8 mouse cellular contexts compared by ENCODE assay signal in the genomic region with DNA sequence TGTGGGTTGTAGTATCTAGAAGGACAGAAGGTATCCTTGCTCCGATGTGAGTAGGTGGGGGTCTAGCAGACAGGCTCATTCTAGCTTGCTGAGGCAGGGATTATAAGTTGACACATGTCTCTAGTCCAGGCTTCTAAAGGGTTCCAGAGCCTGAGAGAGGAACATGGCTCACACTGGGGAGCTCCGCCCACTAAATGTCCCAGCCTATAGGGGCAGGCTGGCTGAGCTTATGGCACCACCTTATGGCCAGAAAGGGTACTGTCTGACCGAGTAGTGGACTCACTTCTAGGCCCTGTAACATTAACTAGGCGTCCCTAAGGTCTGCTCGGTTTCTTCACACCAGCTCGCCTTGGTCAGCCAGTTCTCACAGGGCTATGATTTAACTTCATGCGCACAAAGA. TPM values are rescaled to one million over a fixed set of nuclear protein-coding genes. Genes with fewer than 3 reads are reported as not detected.
DNase-seq lines count a peak whose midpoint lies in the region; ATAC-seq and TF ChIP-seq lines count a peak whose summit lies in the region.

No protein-coding gene starts in this region.

- no peaks in the 10 kb centered on the region for H3K36me3 ChIP-seq in midbrain, embryonic 14.5 days (ENCODE audit: control insufficient read depth, insufficient read depth, low read length)
- no peaks in the 10 kb centered on the region for H3K36me3 ChIP-seq in midbrain, embryonic 15.5 days (replicated peaks)
- no peaks in the 10 kb centered on the region for H3K36me3 ChIP-seq in liver, adult 2 months (ENCODE audit: control insufficient read depth, insufficient read depth, low read length)
- no peaks in the 10 kb centered on the region for H3K36me3 ChIP-seq in spleen, adult 2 months (ENCODE audit: control insufficient read depth, insufficient read depth, low read length)

- no peak overlapping the region for H3K4me2 ChIP-seq in midbrain, embryonic 14.5 days (ENCODE audit: low read length)
- H3K4me2 ChIP-seq in midbrain, embryonic 15.5 days, result no peak overlapping the region

- no peak for TF ChIP-seq CTCF in cerebellum, adult 2 months (IDR thresholded peaks at IDR 0.05; ENCODE audit: borderline replicate concordance, insufficient read depth, low read depth, low read length)
- peak; percentile 67 for TF ChIP-seq CTCF in liver, adult 2 months (IDR thresholded peaks at IDR 0.05; ENCODE audit: low read depth, low read length)
- peak; percentile 26; the same call in 1 of the 2 replicates for TF ChIP-seq CTCF in spleen, adult 2 months (IDR thresholded peaks at IDR 0.05; ENCODE audit: extremely low read depth, insufficient read depth, insufficient read length, insufficient replicate concordance)

- H3K4me3 ChIP-seq in cerebellum, adult 2 months (replicated peaks; ENCODE audit: insufficient read depth, low read depth, low read length), result no peak overlapping the region
- H3K4me3 ChIP-seq in midbrain, embryonic 14.5 days (replicated peaks; ENCODE audit: low read depth, low read length), result no peak overlapping the region
- H3K4me3 ChIP-seq in midbrain, embryonic 15.5 days, result no peak overlapping the region
- H3K4me3 ChIP-seq in liver, adult 2 months (ENCODE audit: insufficient read depth, low read depth, low read length), result no peak overlapping the region
- H3K4me3 ChIP-seq in spleen, adult 2 months (ENCODE audit: extremely low read depth, insufficient read depth, insufficient read length), result no peak overlapping the region

- H3K27me3 ChIP-seq in cerebellum, adult 2 months (ENCODE audit: control insufficient read depth, insufficient read depth, low read length), result no peaks in the 10 kb centered on the region
- H3K27me3 ChIP-seq in midbrain, embryonic 14.5 days (ENCODE audit: control insufficient read depth, insufficient read depth, low read length), result peaks cover 27% of the 10 kb centered on the region
- H3K27me3 ChIP-seq in midbrain, embryonic 15.5 days (replicated peaks), result peaks cover 25% of the 10 kb centered on the region
- H3K27me3 ChIP-seq in liver, adult 2 months (ENCODE audit: control insufficient read depth, insufficient read depth, low read length), result peaks cover 20% of the 10 kb centered on the region; the same call in 1 of the 2 replicates
- peaks cover 3% of the 10 kb centered on the region; the same call in 1 of the 2 replicates for H3K27me3 ChIP-seq in spleen, adult 2 months (ENCODE audit: control insufficient read depth, insufficient read depth, low read length)

- no peak for ATAC-seq in midbrain, embryonic 14.5 days (ENCODE audit: low FRiP score, low TSS enrichment)
- ATAC-seq in midbrain, embryonic 15.5 days (replicated peaks), result no peak

- no peak overlapping the region for H3K27ac ChIP-seq in cerebellum, adult 2 months (ENCODE audit: insufficient read depth, low read length)
- H3K27ac ChIP-seq in midbrain, embryonic 14.5 days (replicated peaks; ENCODE audit: low read depth, low read length), result no peak overlapping the region
- no peak overlapping the region for H3K27ac ChIP-seq in midbrain, embryonic 15.5 days
- no peak overlapping the region for H3K27ac ChIP-seq in liver, adult 2 months (replicated peaks; ENCODE audit: insufficient read depth, low read depth, low read length)
- H3K27ac ChIP-seq in spleen, adult 2 months (ENCODE audit: insufficient read depth, low read length), result no peak overlapping the region

- no peaks in the 10 kb centered on the region for H3K9me3 ChIP-seq in midbrain, embryonic 14.5 days (ENCODE audit: control insufficient read depth, low read length)
- no peaks in the 10 kb centered on the region for H3K9me3 ChIP-seq in midbrain, embryonic 15.5 days

- H3K4me1 ChIP-seq in cerebellum, adult 2 months (ENCODE audit: control insufficient read depth, insufficient read depth, low read length), result no peaks in the 10 kb centered on the region; the same call in 1 of the 2 replicates
- peaks cover 13% of the 10 kb centered on the region for H3K4me1 ChIP-seq in midbrain, embryonic 14.5 days (ENCODE audit: control insufficient read depth, insufficient read depth, low read length)
- peaks cover 21% of the 10 kb centered on the region for H3K4me1 ChIP-seq in midbrain, embryonic 15.5 days
- H3K4me1 ChIP-seq in liver, adult 2 months (ENCODE audit: control insufficient read depth, insufficient read depth, low read length), result no peaks in the 10 kb centered on the region; the same call in 1 of the 2 replicates
- H3K4me1 ChIP-seq in spleen, adult 2 months (ENCODE audit: control insufficient read depth, insufficient read depth, insufficient read length), result no peaks in the 10 kb centered on the region; the same call in 1 of the 2 replicates

- TF ChIP-seq POLR2A in cerebellum, adult 2 months (IDR thresholded peaks at IDR 0.05; ENCODE audit: borderline replicate concordance, insufficient read depth, low read length), result no peak
- no peak for TF ChIP-seq POLR2A in liver, adult 2 months (IDR thresholded peaks at IDR 0.05; ENCODE audit: extremely low read depth, insufficient read depth, low read length)
- no peak for TF ChIP-seq POLR2A in spleen, adult 2 months (IDR thresholded peaks at IDR 0.05; ENCODE audit: low read depth, low read length)

- 88% methylated on average over 7 of the region's 7 CpGs for WGBS in cerebellum, adult 2 months
- 59% methylated on average over 7 of the region's 7 CpGs for WGBS in midbrain, embryonic 14.5 days
- WGBS in midbrain, embryonic 15.5 days, result 68% methylated on average over 7 of the region's 7 CpGs
- WGBS in liver, adult 2 months, result 68% methylated on average over 7 of the region's 7 CpGs
- 66% methylated on average over 7 of the region's 7 CpGs for WGBS in spleen, adult 2 months

- DNase-seq in cerebellum, postnatal 10 days, result peak; percentile 45 to 51
- DNase-seq in cerebellum, adult 2 months, result no peak
- peak; percentile 25 for DNase-seq in midbrain, embryonic 14.5 days
- DNase-seq in embryo, embryonic 10 days (ENCODE audit: low spot score), result peak; percentile 68
- peak; percentile 2 for DNase-seq in liver, adult 2 months (ENCODE audit: extremely low read depth, low read depth, low spot score)
- DNase-seq in spleen, adult 2 months (ENCODE audit: low read depth in 1 of 2, low spot score in 2 of 2), result no peak
- no peak for DNase-seq in cerebellum, postnatal 36 days

- no peaks in the 10 kb centered on the region for H3K79me2 ChIP-seq in liver, adult 2 months (ENCODE audit: control insufficient read depth, insufficient read depth, low read length)

- no peak overlapping the region for H3K9ac ChIP-seq in midbrain, embryonic 14.5 days (replicated peaks; ENCODE audit: low read length)
- no peak overlapping the region for H3K9ac ChIP-seq in midbrain, embryonic 15.5 days
- H3K9ac ChIP-seq in liver, adult 2 months (ENCODE audit: low read depth, low read length), result no peak overlapping the region

RNA-seq across cellular contexts. Expression of gene Stc2, which starts 3.6 kb away (rescaled TPM):
- 1.1 and 1.4 TPM in 2 replicates for polyA plus RNA-seq in cerebellum, adult 2 months (2012; rRNA removed)
- polyA plus RNA-seq in midbrain, embryonic 14.5 days (2014; fragmentation: Nextera tagmentation; extraction: Ambion mirVana), result 0.46 and 0.97 TPM in 2 replicates
- 0.92 and 1.1 TPM in 2 replicates for polyA plus RNA-seq in midbrain, embryonic 15.5 days (2015; fragmentation: Nextera tagmentation; extraction: Ambion mirVana)
- total RNA-seq in liver, adult 2 months (2014; rRNA removed), result 0.18 and 0.20 TPM in 2 replicates
- 0.05 and 0.10 TPM in 2 replicates for polyA plus RNA-seq in liver, adult 2 months (2012; rRNA removed)
- 3.3 and 3.4 TPM in 2 replicates for polyA plus RNA-seq in spleen, adult 2 months (2012; rRNA removed)

Comparison
In these comparisons a context has a peak if more than half of its experiments do, and no peak if none do; other contexts are left out.
1. DNase-seq: peak in cerebellum, postnatal 10 days (2 of 2), midbrain, embryonic 14.5 days (single experiment), embryo, embryonic 10 days (single experiment) and liver, adult 2 months (single experiment); none in cerebellum, adult 2 months (0 of 2), spleen, adult 2 months (0 of 2) and cerebellum, postnatal 36 days (0 of 2).